Mouse (Mus musculus) embryonic facial prominence, embryonic 12.5 days (tissue): ENCODE data around the gene Fmnl2. TPM values are rescaled to one million over a fixed set of nuclear protein-coding genes. Genes with fewer than 3 reads are reported as not detected.

Experiments used
- ATAC-seq: fragments of 200-750 bp; cut with Nextera tagmentation; 2 replicates; pipeline ENCODE4 v1.8.0; 2017; ENCODE audit not compliant: insufficient number of reproducible peaks, insufficient read depth, low FRiP score, low TSS enrichment
- H3K27ac ChIP-seq: fragments of 300-500 bp; sonication (generic); 2 replicates; pipeline ENCODE4 v1.5.1; 2016; ENCODE audit warnings: mild to moderate bottlenecking
- H3K27me3 ChIP-seq: fragments of 300-500 bp; sonication (generic); 2 replicates; pipeline ENCODE4 v1.6.1; 2016; ENCODE audit warnings: mild to moderate bottlenecking, moderate library complexity
- H3K36me3 ChIP-seq: fragments of 300-500 bp; sonication (generic); 2 replicates; pipeline ENCODE4 v1.6.1; 2016; ENCODE audit warnings: mild to moderate bottlenecking
- H3K4me1 ChIP-seq: fragments of 300-500 bp; sonication (generic); 2 replicates; pipeline ENCODE4 v1.6.1; 2016
- H3K4me2 ChIP-seq: fragments of 300-500 bp; sonication (generic); replicated peaks from 2 replicates; pipeline ENCODE4 v1.6.1; 2016; ENCODE audit warnings: mild to moderate bottlenecking, moderate library complexity
- H3K4me3 ChIP-seq: fragments of 300-500 bp; sonication (generic); 2 replicates; pipeline ENCODE4 v1.5.1; 2016; ENCODE audit warnings: mild to moderate bottlenecking
- H3K9ac ChIP-seq: fragments of 300-500 bp; sonication (generic); 2 replicates; pipeline ENCODE4 v1.6.1; 2016; ENCODE audit warnings: mild to moderate bottlenecking, moderate library complexity
- H3K9me3 ChIP-seq: fragments of 300-500 bp; sonication (generic); 2 replicates; pipeline ENCODE4 v1.6.1; 2016; ENCODE audit warnings: mild to moderate bottlenecking, moderate library complexity
- WGBS: fragments of 180-500 bp; shearing (Covaris S2); methylation state at CpG from one replicate; pipeline ENCODE4 v1.1.7; 2016; 5-methylcytosine and 5-hydroxymethylcytosine counted together
- polyA plus RNA-seq: library from polyadenylated mRNA; unstranded; fragments of >200 nt; fragmentation: Nextera tagmentation; extraction: Ambion mirVana; gene quantifications from 2 replicates; pipeline ENCODE4 v1.2.1, GENCODE M21; 2016

The Fmnl2 gene
- polyA plus RNA-seq, 1 experiment from 2014 or later = 14.6 TPM

GRCm38 (mm10) chr2:53101885-53102740, 244.5 kb downstream of the Fmnl2 start:
- Histone ChIP-seq H3K27me3 (no peaks in the 10 kb centered on the region), H3K27ac (no peak overlapping the region), H3K9ac (no peak overlapping the region), H3K4me2 (no peak overlapping the region), H3K36me3 (peaks cover 31% of the 10 kb centered on the region), H3K4me3 (no peak overlapping the region), H3K9me3 (no peaks in the 10 kb centered on the region), H3K4me1 (no peaks in the 10 kb centered on the region)
- no peak for ATAC-seq
- WGBS = 88% methylated on average over 11 of the region's 11 CpGs

- no peak for ATAC-seq
- peaks cover 38% of the 10 kb centered on the region for H3K36me3 ChIP-seq
Observed at GRCm38 (mm10) chr2:53102901-53103300, 245.2 kb downstream of the Fmnl2 start.

GRCm38 (mm10) chr2:53105408-53105807, 247.7 kb downstream of the Fmnl2 start:
- H3K4me1 ChIP-seq = no peaks in the 10 kb centered on the region
- no peak overlapping the region for H3K27ac ChIP-seq
- H3K9ac ChIP-seq = no peak overlapping the region
- no peak overlapping the region for H3K4me2 ChIP-seq
- H3K9me3 ChIP-seq = no peaks in the 10 kb centered on the region
- no peaks in the 10 kb centered on the region for H3K27me3 ChIP-seq
- H3K4me3 ChIP-seq = no peak overlapping the region
- H3K36me3 ChIP-seq = peaks cover 59% of the 10 kb centered on the region
- WGBS = 90% methylated on average over 10 of the region's 10 CpGs
- ATAC-seq = no peak

More at GRCm38 (mm10) chr2:53102901-53103300, 245.2 kb downstream of the Fmnl2 start:
- H3K9me3 ChIP-seq = no peaks in the 10 kb centered on the region
- H3K27ac ChIP-seq = no peak overlapping the region
- WGBS = 93% methylated on average over 2 of the region's 2 CpGs
- H3K4me3 ChIP-seq = no peak overlapping the region
- no peaks in the 10 kb centered on the region for H3K4me1 ChIP-seq
- no peak overlapping the region for H3K4me2 ChIP-seq
- no peak overlapping the region for H3K9ac ChIP-seq
- H3K27me3 ChIP-seq = no peaks in the 10 kb centered on the region

- no peak for ATAC-seq
- Histone ChIP-seq H3K36me3 (peaks cover 59% of the 10 kb centered on the region), H3K9ac (no peak overlapping the region), H3K9me3 (no peaks in the 10 kb centered on the region), H3K4me1 (no peaks in the 10 kb centered on the region), H3K27me3 (no peaks in the 10 kb centered on the region), H3K4me3 (no peak overlapping the region), H3K27ac (no peak overlapping the region), H3K4me2 (no peak overlapping the region)
- WGBS = 85% methylated on average over 7 of the region's 7 CpGs
Observed at GRCm38 (mm10) chr2:53106056-53106455, 248.4 kb downstream of the Fmnl2 start.

GRCm38 (mm10) chr2:53106472-53106871, 248.8 kb downstream of the Fmnl2 start:
- no peak for ATAC-seq
- Histone ChIP-seq H3K9me3 (no peaks in the 10 kb centered on the region), H3K27me3 (no peaks in the 10 kb centered on the region), H3K9ac (no peak overlapping the region), H3K27ac (no peak overlapping the region), H3K4me1 (no peaks in the 10 kb centered on the region), H3K4me3 (no peak overlapping the region), H3K36me3 (peaks cover 61% of the 10 kb centered on the region), H3K4me2 (no peak overlapping the region)
- whole genome bisulfite sequencing = 92% methylated on average over 8 of the region's 8 CpGs

- Histone ChIP-seq H3K4me1 (no peaks in the 10 kb centered on the region), H3K9ac (no peak overlapping the region), H3K4me3 (no peak overlapping the region), H3K36me3 (peaks cover 62% of the 10 kb centered on the region), H3K4me2 (no peak overlapping the region), H3K27ac (no peak overlapping the region), H3K9me3 (no peaks in the 10 kb centered on the region), H3K27me3 (no peaks in the 10 kb centered on the region)
- 93% methylated on average over 5 of the region's 5 CpGs for WGBS
- no peak for ATAC-seq
Observed at GRCm38 (mm10) chr2:53108547-53108946, 250.9 kb downstream of the Fmnl2 start.

GRCm38 (mm10) chr2:53121797-53122196, 264.1 kb downstream of the Fmnl2 start:
- Histone ChIP-seq H3K9me3 (no peaks in the 10 kb centered on the region), H3K27ac (no peak overlapping the region), H3K4me3 (no peak overlapping the region), H3K36me3 (peaks cover 48% of the 10 kb centered on the region), H3K4me1 (no peaks in the 10 kb centered on the region), H3K27me3 (no peaks in the 10 kb centered on the region), H3K4me2 (no peak overlapping the region), H3K9ac (no peak overlapping the region)
- no peak for ATAC-seq
- WGBS = 67% methylated on average over 5 of the region's 5 CpGs

- Histone ChIP-seq H3K4me1 (no peaks in the 10 kb centered on the region), H3K4me2 (no peak overlapping the region), H3K9me3 (no peaks in the 10 kb centered on the region), H3K36me3 (peaks cover 51% of the 10 kb centered on the region), H3K27me3 (no peaks in the 10 kb centered on the region), H3K27ac (no peak overlapping the region), H3K9ac (no peak overlapping the region), H3K4me3 (no peak overlapping the region)
- 89% methylated on average over 3 of the region's 3 CpGs for WGBS
- ATAC-seq = no peak
Observed at GRCm38 (mm10) chr2:53125998-53126397, 268.3 kb downstream of the Fmnl2 start.

GRCm38 (mm10) chr2:53129070-53129469, 271.4 kb downstream of the Fmnl2 start:
- H3K4me1 ChIP-seq = no peaks in the 10 kb centered on the region
- 85% methylated on average over 6 of the region's 6 CpGs for WGBS
- H3K4me2 ChIP-seq = no peak overlapping the region
- H3K27me3 ChIP-seq = no peaks in the 10 kb centered on the region
- no peak overlapping the region for H3K9ac ChIP-seq
- H3K4me3 ChIP-seq = no peak overlapping the region
- H3K36me3 ChIP-seq = peaks cover 40% of the 10 kb centered on the region
- ATAC-seq = no peak
- no peak overlapping the region for H3K27ac ChIP-seq
- H3K9me3 ChIP-seq = no peaks in the 10 kb centered on the region

GRCm38 (mm10) chr2:53131567-53131966, 273.9 kb downstream of the Fmnl2 start:
- Histone ChIP-seq H3K9ac (no peak overlapping the region), H3K27ac (no peak overlapping the region), H3K4me2 (no peak overlapping the region), H3K9me3 (no peaks in the 10 kb centered on the region), H3K27me3 (no peaks in the 10 kb centered on the region), H3K36me3 (peaks cover 32% of the 10 kb centered on the region), H3K4me1 (no peaks in the 10 kb centered on the region), H3K4me3 (no peak overlapping the region)
- 95% methylated on average over 9 of the region's 9 CpGs for WGBS
- no peak for ATAC-seq

GRCm38 (mm10) chr2:53146852-53147251, 289.2 kb downstream of the Fmnl2 start:
- no peak for ATAC-seq
- Histone ChIP-seq H3K9ac (no peak overlapping the region), H3K36me3 (peaks cover 41% of the 10 kb centered on the region), H3K27me3 (no peaks in the 10 kb centered on the region), H3K27ac (no peak overlapping the region), H3K9me3 (no peaks in the 10 kb centered on the region), H3K4me1 (no peaks in the 10 kb centered on the region), H3K4me2 (no peak overlapping the region), H3K4me3 (no peak overlapping the region)

- Histone ChIP-seq H3K9ac (no peak overlapping the region), H3K36me3 (peaks cover 24% of the 10 kb centered on the region), H3K27me3 (no peaks in the 10 kb centered on the region), H3K27ac (no peak overlapping the region), H3K4me1 (no peaks in the 10 kb centered on the region), H3K4me2 (no peak overlapping the region), H3K4me3 (no peak overlapping the region), H3K9me3 (no peaks in the 10 kb centered on the region)
- ATAC-seq = no peak
Observed at GRCm38 (mm10) chr2:53173966-53174365, 316.3 kb downstream of the Fmnl2 start.
